Mouse (Mus musculus) heart, postnatal 10 days (tissue): Measurements from ENCODE around the gene Ubr3. TPM values are rescaled to one million over a fixed set of nuclear protein-coding genes. Genes with fewer than 3 reads are reported as not detected.

ENCODE experiments used
- total RNA-seq, 2 experiments: library from RNA; stranded (reverse); gene quantifications; 2 replicates each; pipeline ENCODE4 v1.2.3; 2021

Gene Ubr3
- total RNA-seq, 2 experiments from 2014 or later = 105 to 111 TPM

Other genes with a start within 250 kb of the Ubr3 start
- 10 to 100 TPM; 70.3 to 76.3 TPM for gene Klhl41, start 227.1 kb upstream of the Ubr3 start, total RNA-seq
- gene Fastkd1, start 183.7 kb upstream of the Ubr3 start, total RNA-seq = 10 to 100 TPM; 31.4 to 34.6 TPM
- gene Ppig, start 174.7 kb upstream of the Ubr3 start, total RNA-seq = 10 to 100 TPM; 47.7 to 51.8 TPM
- under 1 TPM; 0.55 to 0.67 TPM for gene Ccdc173, start 107.7 kb upstream of the Ubr3 start, total RNA-seq
- 10 to 100 TPM; 16.4 to 16.9 TPM for gene Phospho2, start 107.6 kb upstream of the Ubr3 start, total RNA-seq
- gene Klhl23, start 75.3 kb upstream of the Ubr3 start, total RNA-seq = 10 to 100 TPM; 44.2 to 46.9 TPM
- 100 to 1,000 TPM in 1 of 2 experiments, 10 to 100 TPM in 1; 84.7 to 102 TPM for gene Ssb, start 35.7 kb upstream of the Ubr3 start, total RNA-seq
- 10 to 100 TPM; 19.0 to 20.6 TPM for gene Mettl5, start 11.6 kb upstream of the Ubr3 start, total RNA-seq
- gene Myo3b, start 141.9 kb downstream of the Ubr3 start, total RNA-seq = under 1 TPM in 1 of 2 experiments, not detected in 1; 0.12 TPM